Mouse (Mus musculus) left cerebral cortex, postnatal 4 days (tissue): ENCODE results near the gene U2af1. TPM values are rescaled to one million over a fixed set of nuclear protein-coding genes. Genes with fewer than 3 reads are reported as not detected.
"Not testable (repeated sequence)": the region's sequence is repeated elsewhere in the genome, so short reads cannot be mapped to it uniquely, and the experiment has no call there.

Experiments
- DNase-seq: peaks from one replicate; pipeline ENCODE4 v3.0.0-alpha.2; 2022
- intact Hi-C: fragments of 180-260 bp; cut with DNase I; formaldehyde crosslinking; loops from one replicate; pipeline ENCODE4 v1.15.1; 2025
- total RNA-seq, 2 experiments: library from RNA; stranded (reverse); gene quantifications; 2 replicates each; pipeline ENCODE4 v1.2.3; 2021

U2af1 gene
- total RNA-seq, 2 experiments from 2014 or later, result 183 to 186 TPM

- no peak for DNase-seq
- intact Hi-C loops, result no loop called here
Observed at GRCm38 (mm10) chr17:31631081-31631800, 27.5 kb downstream of the U2af1 start.

GRCm38 (mm10) chr17:31627961-31628360 lies 30.7 kb downstream of the U2af1 start:
- DNase-seq, result no peak
- intact Hi-C loops, result no loop called here

- DNase-seq, result no peak
- intact Hi-C loops, result no loop called here
Observed at GRCm38 (mm10) chr17:31623101-31623500, 35.6 kb downstream of the U2af1 start.

- DNase-seq, result no peak
- intact Hi-C loops, result no loop called here
Observed at GRCm38 (mm10) chr17:31613086-31613755, 45.5 kb downstream of the U2af1 start.

GRCm38 (mm10) chr17:31609895-31610294 lies 48.8 kb downstream of the U2af1 start:
- no peak for DNase-seq
- intact Hi-C loops, result no loop called here

GRCm38 (mm10) chr17:31609173-31609572 lies 49.5 kb downstream of the U2af1 start:
- intact Hi-C loops, DNase-seq: not testable (repeated sequence)

- DNase-seq, result no peak
- intact Hi-C loops, result no loop called here
Observed at GRCm38 (mm10) chr17:31607256-31607951, 51.3 kb downstream of the U2af1 start.

GRCm38 (mm10) chr17:31606424-31606823 lies 52.3 kb downstream of the U2af1 start:
- DNase-seq, result no peak
- intact Hi-C loops, result no loop called here

GRCm38 (mm10) chr17:31598593-31598992 lies 60.1 kb downstream of the U2af1 start:
- no peak for DNase-seq
- intact Hi-C loops, result no loop called here

- intact Hi-C loops, result no loop called here
Observed at GRCm38 (mm10) chr17:31597957-31598356, 60.7 kb downstream of the U2af1 start.

More at GRCm38 (mm10) chr17:31597957-31598356, 60.7 kb downstream of the U2af1 start:
- no peak for DNase-seq

Other genes with a start within 250 kb of the U2af1 start
- 10 to 100 TPM; 41.6 to 44.5 TPM for gene Wdr4, start 138.9 kb downstream of the U2af1 start, total RNA-seq
- 100 to 1,000 TPM; 269 to 291 TPM for gene Ndufv3, start 138.8 kb downstream of the U2af1 start, total RNA-seq
- gene Pknox1, start 94.2 kb downstream of the U2af1 start, total RNA-seq, result 10 to 100 TPM; 17.8 to 18.8 TPM
- 10 to 100 TPM; 37.3 to 44.2 TPM for gene Cbs, start 21.7 kb downstream of the U2af1 start, total RNA-seq
- under 1 TPM; 0.36 to 0.38 TPM for gene Cryaa, start 18.9 kb upstream of the U2af1 start, total RNA-seq
- 10 to 100 TPM; 34.7 to 39.7 TPM for gene Sik1, start 196.9 kb upstream of the U2af1 start, total RNA-seq